Mouse (Mus musculus): ENCODE results near the gene Cyld. TPM values are rescaled to one million over a fixed set of nuclear protein-coding genes. Genes with fewer than 3 reads are reported as not detected.
A peak's percentile ranks its signal among the peaks of the same experiment; 100 is the strongest.

Cyld gene
- polyA plus RNA-seq, 1 experiment from 2014 or later: 19.2 TPM

DNA sequence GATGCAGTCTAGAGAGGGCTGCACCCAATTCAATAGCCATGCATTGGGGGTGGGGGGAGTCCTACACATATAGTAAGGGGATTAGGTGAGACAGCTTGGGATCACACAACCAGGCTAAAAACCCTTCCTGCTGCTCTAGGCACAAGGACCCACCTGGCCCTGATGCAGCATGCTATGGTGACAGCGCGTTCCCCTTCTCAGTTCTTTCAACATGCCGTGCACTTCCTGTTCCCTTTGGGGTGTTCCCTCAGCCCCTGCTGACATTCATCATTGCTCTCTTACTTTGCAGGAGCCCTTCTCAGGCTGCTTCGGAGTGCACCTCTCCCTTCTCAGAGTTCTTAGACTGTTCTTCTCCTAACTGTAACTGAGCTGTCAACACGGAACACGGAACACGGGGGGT, 2.5 kb upstream of the Cyld start:
- Histone ChIP-seq H3K9ac (replicated peaks; ENCODE audit: low read depth, low read length) (no peak overlapping the region), H3K27ac (ENCODE audit: low read length) (no peak overlapping the region), H3K36me3 (ENCODE audit: control insufficient read depth, insufficient read depth) (no peaks in the 10 kb centered on the region), H3K9me3 (ENCODE audit: control insufficient read depth, low read length) (no peaks in the 10 kb centered on the region), H3K4me1 (replicated peaks; ENCODE audit: control insufficient read depth, insufficient read depth, low read length) (peaks cover 10% of the 10 kb centered on the region), H3K4me2 (ENCODE audit: low read length) (no peak overlapping the region), H3K27me3 (replicated peaks; ENCODE audit: control insufficient read depth, insufficient read depth, low read length) (0 out of 2 replicates have a peak, but pooled peaks cover 3% of the 10 kb centered on the region), H3K4me3 (replicated peaks; ENCODE audit: low read length) (no peak overlapping the region)
- no peak for ATAC-seq
- 82% methylated on average over 7 of the region's 7 CpGs for WGBS

DNA sequence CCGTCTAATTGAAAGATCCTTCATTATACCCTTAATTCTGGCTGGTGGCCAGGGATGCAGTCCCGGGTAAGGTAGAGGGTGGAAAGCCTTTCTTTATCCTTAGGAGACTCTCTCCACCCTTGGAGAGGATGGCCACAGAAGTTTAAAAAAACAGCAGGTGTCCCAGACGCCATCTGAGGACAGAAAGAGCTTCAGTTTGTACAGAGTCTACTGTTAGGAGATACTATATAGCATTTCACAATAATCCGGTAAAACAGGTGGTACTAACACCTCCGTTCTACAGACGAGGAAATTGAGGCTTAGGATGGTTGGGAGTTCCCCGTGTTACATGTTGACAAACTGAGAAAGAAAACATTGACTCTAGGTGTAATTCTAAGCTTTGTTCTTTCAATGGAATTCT, 600 bp upstream of the Cyld start:
- peak overlapping the region; percentile 96 for H3K4me3 ChIP-seq (replicated peaks; ENCODE audit: low read length)
- no peaks in the 10 kb centered on the region for H3K9me3 ChIP-seq (ENCODE audit: control insufficient read depth, low read length)
- 10% methylated on average over 7 of the region's 7 CpGs for WGBS
- no peak overlapping the region for H3K27ac ChIP-seq (ENCODE audit: low read length)
- 0 out of 2 replicates have a peak, but pooled peaks cover 3% of the 10 kb centered on the region for H3K27me3 ChIP-seq (replicated peaks; ENCODE audit: control insufficient read depth, insufficient read depth, low read length)
- H3K36me3 ChIP-seq (ENCODE audit: control insufficient read depth, insufficient read depth): no peaks in the 10 kb centered on the region
- peak; percentile 18 for ATAC-seq
- H3K4me1 ChIP-seq (replicated peaks; ENCODE audit: control insufficient read depth, insufficient read depth, low read length): peaks cover 10% of the 10 kb centered on the region
- peak overlapping the region; percentile 78 for H3K4me2 ChIP-seq (ENCODE audit: low read length)
- H3K9ac ChIP-seq (replicated peaks; ENCODE audit: low read depth, low read length): peak overlapping the region; percentile 7; the same call in 1 of the 2 replicates

DNA sequence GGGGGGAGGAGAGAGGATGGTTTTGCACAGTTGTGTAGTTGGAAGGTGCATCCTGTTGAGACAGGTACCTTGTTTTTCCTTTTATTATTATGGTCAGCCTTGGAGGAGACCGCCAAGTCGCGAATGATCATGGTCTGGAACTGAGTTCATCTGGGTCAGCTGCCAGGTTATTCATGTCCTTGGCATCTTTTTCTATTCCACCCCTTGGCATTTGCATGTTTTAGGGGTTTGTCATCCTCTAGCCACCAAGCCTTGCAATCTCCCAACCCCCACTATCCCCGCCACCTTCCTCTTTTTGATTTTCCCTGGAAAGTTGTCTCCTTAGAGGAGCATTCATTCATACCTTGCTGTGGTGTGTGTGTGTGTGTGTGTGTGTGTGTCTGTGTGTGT, 809 bp downstream of the Cyld start:
- peaks cover 10% of the 10 kb centered on the region for H3K4me1 ChIP-seq (replicated peaks; ENCODE audit: control insufficient read depth, insufficient read depth, low read length)

DNA sequence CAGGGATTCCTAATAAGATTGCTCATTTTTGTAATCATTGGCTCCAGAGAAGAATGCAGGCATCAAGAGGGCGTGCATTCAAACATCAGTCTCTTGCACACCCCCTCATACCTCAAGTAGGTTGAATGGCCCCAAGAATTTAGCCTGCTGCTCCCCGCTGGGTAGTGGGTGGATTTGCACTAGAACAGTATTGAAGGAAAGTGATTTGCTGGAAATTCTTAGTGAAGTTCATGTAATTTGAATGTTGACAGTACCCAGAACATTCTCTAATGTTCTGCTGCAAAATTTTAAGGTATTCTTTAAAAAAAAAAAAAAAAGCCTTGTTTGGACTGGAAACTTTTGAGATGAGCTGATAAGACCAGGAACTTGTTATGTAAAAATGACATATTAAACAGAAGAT, 1.2 kb downstream of the Cyld start:
- ATAC-seq: no peak
- Histone ChIP-seq H3K4me2 (ENCODE audit: low read length) (peak overlapping the region; percentile 78), H3K36me3 (ENCODE audit: control insufficient read depth, insufficient read depth) (no peaks in the 10 kb centered on the region), H3K4me1 (replicated peaks; ENCODE audit: control insufficient read depth, insufficient read depth, low read length) (peaks cover 10% of the 10 kb centered on the region), H3K27ac (ENCODE audit: low read length) (no peak overlapping the region), H3K27me3 (replicated peaks; ENCODE audit: control insufficient read depth, insufficient read depth, low read length) (0 out of 2 replicates have a peak, but pooled peaks cover 3% of the 10 kb centered on the region), H3K9me3 (ENCODE audit: control insufficient read depth, low read length) (no peaks in the 10 kb centered on the region), H3K9ac (replicated peaks; ENCODE audit: low read depth, low read length) (no peak overlapping the region; the same call in 1 of the 2 replicates), H3K4me3 (replicated peaks; ENCODE audit: low read length) (peak overlapping the region; percentile 96)
- 17% methylated on average over 2 of the region's 2 CpGs for WGBS

More for the DNA sequence above, 809 bp downstream of the Cyld start:
- ATAC-seq: no peak
- H3K36me3 ChIP-seq (ENCODE audit: control insufficient read depth, insufficient read depth): no peaks in the 10 kb centered on the region
- 0 out of 2 replicates have a peak, but pooled peaks cover 3% of the 10 kb centered on the region for H3K27me3 ChIP-seq (replicated peaks; ENCODE audit: control insufficient read depth, insufficient read depth, low read length)
- WGBS: 10% methylated on average over 4 of the region's 4 CpGs
- H3K4me3 ChIP-seq (replicated peaks; ENCODE audit: low read length): peak overlapping the region; percentile 96
- no peak overlapping the region for H3K27ac ChIP-seq (ENCODE audit: low read length)
- peak overlapping the region; percentile 78 for H3K4me2 ChIP-seq (ENCODE audit: low read length)
- H3K9me3 ChIP-seq (ENCODE audit: control insufficient read depth, low read length): no peaks in the 10 kb centered on the region
- peak overlapping the region; percentile 89 for H3K9ac ChIP-seq (replicated peaks; ENCODE audit: low read depth, low read length)

DNA sequence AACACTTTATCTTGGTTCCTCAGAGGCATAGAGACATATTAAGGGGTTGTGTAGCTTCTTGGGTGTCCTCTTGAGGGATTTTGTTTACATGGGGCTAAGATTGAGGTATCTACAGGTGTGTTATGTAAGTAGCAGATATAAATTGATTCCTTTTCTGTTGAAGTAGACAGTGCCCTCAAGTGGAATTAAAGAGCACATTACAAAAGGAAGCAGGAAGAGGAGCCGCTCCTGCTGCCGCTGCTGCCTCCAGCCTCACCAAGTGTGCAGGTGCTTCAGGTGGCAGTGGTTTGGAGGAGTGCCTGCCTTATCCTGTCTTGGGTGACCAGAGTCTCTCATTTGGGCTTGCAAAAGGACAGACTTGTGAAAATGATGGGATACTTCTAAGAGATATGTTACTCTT, 4.8 kb downstream of the Cyld start:
- Histone ChIP-seq H3K4me1 (replicated peaks; ENCODE audit: control insufficient read depth, insufficient read depth, low read length) (peaks cover 6% of the 10 kb centered on the region), H3K9me3 (ENCODE audit: control insufficient read depth, low read length) (no peaks in the 10 kb centered on the region), H3K4me2 (ENCODE audit: low read length) (no peak overlapping the region), H3K27ac (ENCODE audit: low read length) (no peak overlapping the region), H3K36me3 (ENCODE audit: control insufficient read depth, insufficient read depth) (no peaks in the 10 kb centered on the region), H3K9ac (replicated peaks; ENCODE audit: low read depth, low read length) (no peak overlapping the region), H3K27me3 (replicated peaks; ENCODE audit: control insufficient read depth, insufficient read depth, low read length) (no peaks in the 10 kb centered on the region), H3K4me3 (replicated peaks; ENCODE audit: low read length) (no peak overlapping the region)
- WGBS: 44% methylated on average over 2 of the region's 2 CpGs
- ATAC-seq: no peak

DNA sequence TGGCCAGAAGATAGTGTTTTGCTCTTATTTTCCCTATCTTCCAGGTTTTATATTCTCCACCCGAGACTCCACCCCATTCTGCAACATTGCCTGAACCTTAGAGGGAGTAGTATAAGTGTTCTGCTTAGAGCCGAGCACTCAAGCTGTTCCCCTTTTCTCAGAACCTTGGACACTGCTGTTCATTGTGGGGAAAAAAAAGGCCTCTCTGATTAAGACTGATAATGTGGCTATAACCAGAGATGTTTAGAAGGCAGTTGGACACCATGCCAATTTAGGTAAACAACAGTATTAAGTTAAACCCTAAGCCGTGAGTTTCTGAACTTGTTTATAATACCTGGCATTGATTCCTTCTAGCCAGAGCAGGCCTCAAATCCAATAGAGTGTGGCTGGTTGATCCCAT, 6.0 kb downstream of the Cyld start:
- Histone ChIP-seq H3K9me3 (ENCODE audit: control insufficient read depth, low read length) (no peaks in the 10 kb centered on the region), H3K27me3 (replicated peaks; ENCODE audit: control insufficient read depth, insufficient read depth, low read length) (no peaks in the 10 kb centered on the region), H3K4me2 (ENCODE audit: low read length) (no peak overlapping the region), H3K9ac (replicated peaks; ENCODE audit: low read depth, low read length) (no peak overlapping the region), H3K27ac (ENCODE audit: low read length) (no peak overlapping the region), H3K4me3 (replicated peaks; ENCODE audit: low read length) (no peak overlapping the region), H3K36me3 (ENCODE audit: control insufficient read depth, insufficient read depth) (no peaks in the 10 kb centered on the region), H3K4me1 (replicated peaks; ENCODE audit: control insufficient read depth, insufficient read depth, low read length) (peaks cover 3% of the 10 kb centered on the region)
- no peak for ATAC-seq
- WGBS: 88% methylated on average over 3 of the region's 3 CpGs

DNA sequence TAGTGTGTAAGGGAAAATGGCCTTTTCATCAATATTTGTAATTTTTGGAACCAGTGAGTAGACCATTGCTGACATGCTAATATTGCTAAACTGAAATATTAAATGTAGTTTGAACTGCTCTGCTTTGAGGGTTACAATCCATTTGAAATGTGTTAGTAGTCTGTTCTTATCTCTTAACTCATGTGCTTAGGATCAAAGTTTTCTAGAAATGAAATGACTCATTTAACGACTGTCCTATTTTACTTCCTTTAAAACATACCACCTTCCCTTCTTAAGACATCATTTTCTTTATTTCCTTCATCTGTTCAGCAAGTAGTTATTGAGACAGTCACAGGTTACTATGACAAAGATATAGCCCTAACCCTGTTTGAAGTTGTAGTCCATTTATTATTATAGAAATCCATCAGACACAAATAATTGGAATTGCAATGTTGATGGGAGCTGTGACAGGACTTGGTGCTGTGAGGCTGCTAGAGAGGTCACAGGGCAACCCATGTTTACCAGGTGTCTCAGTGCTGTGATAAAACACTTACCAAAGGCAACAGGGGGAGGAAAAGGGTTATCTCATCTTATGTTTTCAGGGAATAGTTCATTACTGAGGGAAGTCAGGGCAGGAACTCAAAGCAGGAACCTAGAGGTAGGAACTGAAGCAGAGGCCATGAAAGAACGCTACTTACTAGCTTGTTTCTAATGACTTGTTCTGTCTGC, 26.6 kb downstream of the Cyld start:
- WGBS: 97% methylated on average over 2 of the region's 2 CpGs
- no peaks in the 10 kb centered on the region for H3K4me1 ChIP-seq (replicated peaks; ENCODE audit: control insufficient read depth, insufficient read depth, low read length)

DNA sequence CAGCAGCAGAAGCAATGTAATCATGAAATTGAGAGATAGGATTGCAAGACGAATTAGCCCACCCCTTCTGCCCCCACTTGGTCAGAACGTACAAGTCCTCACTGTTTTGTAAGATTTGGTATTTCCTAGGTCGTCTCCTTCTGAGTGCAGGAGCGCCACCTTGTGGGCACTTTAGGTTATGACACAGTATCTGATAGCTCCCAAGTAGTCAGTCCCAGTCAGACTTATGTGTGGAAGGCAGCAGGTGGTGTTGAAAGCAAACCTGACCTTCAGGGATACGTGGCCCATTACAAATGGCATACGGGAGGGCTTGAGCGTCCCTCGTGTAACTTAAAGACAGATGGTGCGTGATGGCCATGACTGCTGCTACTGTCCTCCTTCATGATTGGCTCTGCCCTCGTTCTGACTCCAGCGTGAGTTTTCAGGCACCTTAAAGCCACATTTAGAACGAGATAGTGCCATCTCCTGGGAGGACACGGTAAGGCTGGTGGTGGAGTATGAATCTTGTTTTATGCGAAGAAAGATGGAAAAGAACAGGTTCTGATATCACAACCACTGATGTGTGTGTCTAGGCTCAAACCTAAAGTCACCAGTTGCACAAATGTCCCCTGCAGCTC, 58.5 kb downstream of the Cyld start:
- Histone ChIP-seq H3K9ac (replicated peaks; ENCODE audit: low read depth, low read length) (no peak overlapping the region), H3K9me3 (ENCODE audit: control insufficient read depth, low read length) (no peaks in the 10 kb centered on the region), H3K36me3 (ENCODE audit: control insufficient read depth, insufficient read depth) (no peaks in the 10 kb centered on the region), H3K27me3 (replicated peaks; ENCODE audit: control insufficient read depth, insufficient read depth, low read length) (0 out of 2 replicates have a peak, but pooled peaks cover 3% of the 10 kb centered on the region), H3K27ac (ENCODE audit: low read length) (no peak overlapping the region), H3K4me2 (ENCODE audit: low read length) (peak overlapping the region; percentile 32), H3K4me1 (replicated peaks; ENCODE audit: control insufficient read depth, insufficient read depth, low read length) (peaks cover 4% of the 10 kb centered on the region; the same call in 1 of the 2 replicates), H3K4me3 (replicated peaks; ENCODE audit: low read length) (no peak overlapping the region)
- 2% methylated on average over 14 of the region's 14 CpGs for WGBS
- ATAC-seq: peak; percentile 86

More for the DNA sequence above, 26.6 kb downstream of the Cyld start:
- no peaks in the 10 kb centered on the region for H3K9me3 ChIP-seq (ENCODE audit: control insufficient read depth, low read length)
- peaks cover 6% of the 10 kb centered on the region for H3K36me3 ChIP-seq (ENCODE audit: control insufficient read depth, insufficient read depth)
- no peak overlapping the region for H3K4me2 ChIP-seq (ENCODE audit: low read length)
- ATAC-seq: no peak
- no peak overlapping the region for H3K27ac ChIP-seq (ENCODE audit: low read length)
- H3K27me3 ChIP-seq (replicated peaks; ENCODE audit: control insufficient read depth, insufficient read depth, low read length): no peaks in the 10 kb centered on the region
- no peak overlapping the region for H3K9ac ChIP-seq (replicated peaks; ENCODE audit: low read depth, low read length)
- H3K4me3 ChIP-seq (replicated peaks; ENCODE audit: low read length): no peak overlapping the region

DNA sequence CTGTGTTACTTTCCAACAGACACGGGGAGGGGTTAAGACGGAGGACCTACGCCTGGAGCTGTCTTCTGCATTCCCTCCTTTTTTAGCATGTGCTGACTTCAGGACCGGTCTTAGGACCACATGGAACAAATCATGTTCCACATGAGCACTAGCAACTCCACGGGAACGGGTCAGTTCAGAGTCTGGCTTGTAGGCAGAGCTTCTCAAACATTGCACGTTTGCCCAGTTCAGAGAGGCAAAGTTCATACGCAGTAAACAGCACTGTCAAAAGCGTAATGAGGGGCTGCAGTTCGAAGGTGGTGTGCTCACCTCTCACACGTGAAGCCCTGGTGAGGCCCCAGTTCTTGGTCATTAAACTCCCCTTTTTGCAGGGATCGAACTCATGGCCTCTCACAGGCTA, 65.2 kb downstream of the Cyld start:
- Histone ChIP-seq H3K9me3 (ENCODE audit: control insufficient read depth, low read length) (no peaks in the 10 kb centered on the region), H3K27ac (ENCODE audit: low read length) (no peak overlapping the region), H3K4me1 (replicated peaks; ENCODE audit: control insufficient read depth, insufficient read depth, low read length) (no peaks in the 10 kb centered on the region), H3K9ac (replicated peaks; ENCODE audit: low read depth, low read length) (no peak overlapping the region), H3K36me3 (ENCODE audit: control insufficient read depth, insufficient read depth) (no peaks in the 10 kb centered on the region), H3K4me3 (replicated peaks; ENCODE audit: low read length) (no peak overlapping the region), H3K27me3 (replicated peaks; ENCODE audit: control insufficient read depth, insufficient read depth, low read length) (0 out of 2 replicates have a peak, but pooled peaks cover 2% of the 10 kb centered on the region), H3K4me2 (ENCODE audit: low read length) (no peak overlapping the region)
- 85% methylated on average over 12 of the region's 12 CpGs for WGBS
- no peak for ATAC-seq
